Mouse (Mus musculus) splenic B cell, adult 2 months (primary cell): ENCODE results near the gene Zfp652.

Experiments used
- DNase-seq: peaks from one replicate; pipeline ENCODE4 v3.0.0-alpha.2; 2011; ENCODE audit warnings: low read depth, low spot score
- H3K27me3 ChIP-seq: 2 replicates; pipeline ENCODE4 v1.6.1; 2012; ENCODE audit warnings: mild to moderate bottlenecking, low read length, moderate library complexity, mixed read lengths; ENCODE audit not compliant: control insufficient read depth, poor library complexity, insufficient read depth, severe bottlenecking
- H3K36me3 ChIP-seq: 2 replicates; pipeline ENCODE4 v1.6.1; 2012; ENCODE audit warnings: mild to moderate bottlenecking, low read length, moderate library complexity, mixed read lengths; ENCODE audit not compliant: control insufficient read depth, poor library complexity, insufficient read depth, severe bottlenecking

The Zfp652 gene

DNA sequence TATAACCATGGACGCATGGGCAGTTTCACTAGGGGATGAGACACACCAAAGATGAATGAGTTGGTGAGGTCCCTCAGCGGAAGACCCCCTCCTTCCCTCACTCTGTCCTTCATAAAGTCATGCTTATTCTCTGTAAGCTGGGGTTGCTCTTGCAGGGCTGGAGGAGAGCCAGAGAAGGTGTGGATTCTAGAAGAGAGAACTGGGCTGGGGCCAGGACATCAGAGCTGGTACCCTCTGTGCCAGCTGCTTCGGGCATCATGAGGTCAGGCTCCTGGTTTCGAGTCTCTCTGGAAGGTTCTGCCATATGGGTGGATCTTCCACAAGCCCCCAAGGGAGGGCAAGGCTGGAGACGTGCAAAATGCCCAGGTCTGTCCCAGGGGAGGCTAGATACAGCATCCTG, 13.9 kb upstream of the Zfp652 start:
- no peak for DNase-seq
- Histone ChIP-seq H3K27me3 (no peaks in the 10 kb centered on the region), H3K36me3 (no peaks in the 10 kb centered on the region; the same call in 1 of the 2 replicates)

DNA sequence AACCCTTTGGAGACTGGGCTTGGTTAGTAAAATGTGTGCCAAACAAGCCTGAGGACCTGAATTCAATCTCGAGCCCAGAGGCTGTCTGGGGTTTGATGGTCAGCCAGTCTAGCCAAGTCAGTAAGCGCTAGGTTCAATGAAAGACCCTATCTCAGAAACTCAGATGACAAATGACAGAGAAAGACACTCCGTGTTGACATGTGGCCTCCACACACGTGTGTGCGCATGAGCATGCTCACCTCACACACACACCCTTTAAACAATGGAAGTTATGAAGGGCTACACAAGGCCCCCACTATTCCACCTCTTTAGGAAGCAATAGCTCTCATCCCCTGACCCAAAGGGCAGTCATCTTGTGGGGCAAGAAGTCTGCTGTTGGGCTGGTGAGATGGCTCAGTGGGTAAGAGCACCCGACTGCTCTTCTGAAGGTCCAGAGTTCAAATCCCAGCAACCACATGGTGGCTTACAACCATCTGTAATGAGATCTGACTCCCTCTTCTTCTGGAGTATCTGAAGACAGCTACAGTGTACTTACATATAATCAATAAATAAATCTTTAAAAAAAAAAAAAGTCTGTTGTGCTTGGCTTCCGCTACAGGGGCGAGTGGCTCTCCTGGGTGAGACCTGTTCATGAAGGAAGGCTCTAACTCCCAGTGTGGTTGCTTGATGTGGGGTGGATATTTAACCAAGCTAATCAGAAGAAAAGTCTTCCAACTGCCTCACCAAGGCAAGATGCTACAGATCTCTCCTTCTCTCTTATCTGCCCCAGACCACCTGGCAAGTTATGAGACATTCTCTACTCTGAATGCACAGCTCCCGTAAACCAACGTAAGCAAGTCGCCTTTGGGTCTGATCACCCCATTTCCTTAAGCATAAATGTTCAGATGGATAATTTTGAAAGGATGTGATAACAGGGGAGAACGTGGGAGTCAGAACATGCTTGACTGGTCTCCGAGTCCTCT, 11.4 kb upstream of the Zfp652 start:
- Histone ChIP-seq H3K27me3 (no peaks in the 10 kb centered on the region), H3K36me3 (no peaks in the 10 kb centered on the region; the same call in 1 of the 2 replicates)
- no peak for DNase-seq

DNA sequence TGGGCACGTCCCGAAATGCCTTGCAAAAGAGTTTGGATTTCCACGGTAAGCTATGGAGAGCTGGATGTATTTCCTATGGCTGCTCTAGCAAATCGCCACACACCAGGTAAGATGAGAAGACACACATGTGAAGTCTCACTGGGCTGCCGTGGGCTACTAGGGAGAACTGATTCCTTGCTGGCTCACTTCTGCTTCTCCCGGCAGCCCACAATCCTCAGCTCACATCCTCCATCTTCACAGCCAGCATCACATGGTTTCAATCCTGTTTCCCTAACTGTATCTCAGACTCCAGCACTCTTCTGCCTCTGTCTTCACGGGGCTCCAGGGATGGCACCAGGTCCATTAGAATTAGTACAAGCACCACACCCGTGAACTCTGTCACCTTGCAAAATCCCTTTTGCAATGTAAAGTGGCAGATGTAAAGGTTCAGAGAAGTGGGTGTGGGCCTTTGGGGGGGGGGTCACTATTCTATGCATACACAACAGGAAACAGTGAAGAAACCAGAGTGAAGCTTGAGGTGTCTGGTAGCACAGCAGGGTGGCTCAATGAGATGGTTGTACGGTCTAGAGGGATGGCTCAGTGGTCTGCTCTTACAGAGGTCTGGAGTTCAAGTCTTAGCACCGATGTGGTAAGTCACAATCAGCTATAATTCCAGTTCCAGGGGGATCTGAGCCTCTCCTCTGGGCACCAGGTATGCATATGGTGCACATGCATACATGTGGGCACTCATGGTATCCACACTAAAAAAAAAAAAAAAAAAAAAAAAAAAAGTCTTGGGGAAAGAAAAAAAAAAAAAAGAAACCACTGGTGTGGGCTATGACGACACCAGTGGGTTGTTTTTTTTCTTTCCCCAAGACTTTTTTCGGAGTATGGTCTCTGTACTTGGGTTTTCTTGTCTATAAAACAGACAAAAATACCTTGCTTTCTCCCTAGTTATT, 8.2 kb upstream of the Zfp652 start:
- no peak for DNase-seq
- no peaks in the 10 kb centered on the region; the same call in 1 of the 2 replicates for H3K36me3 ChIP-seq

DNA sequence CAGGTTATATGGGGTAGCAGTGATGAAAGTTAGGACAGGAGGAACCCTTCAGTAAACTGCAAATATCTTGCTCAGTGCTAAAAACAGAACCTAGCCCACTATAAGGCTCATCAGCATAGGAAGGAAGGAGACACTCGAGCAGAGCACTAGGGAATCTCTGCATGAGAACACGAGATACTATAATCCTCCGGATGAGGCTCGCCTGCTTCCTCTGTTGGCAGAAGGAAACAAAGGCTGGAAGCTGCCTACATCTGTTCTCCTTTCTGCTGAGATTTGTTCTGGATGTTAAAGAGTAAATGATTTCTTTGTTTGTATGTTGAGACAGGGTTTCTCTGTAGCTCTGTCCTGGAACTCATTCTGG, 7.5 kb upstream of the Zfp652 start:
- no peak for DNase-seq

More for the DNA sequence above, 8.2 kb upstream of the Zfp652 start:
- no peaks in the 10 kb centered on the region for H3K27me3 ChIP-seq

DNA sequence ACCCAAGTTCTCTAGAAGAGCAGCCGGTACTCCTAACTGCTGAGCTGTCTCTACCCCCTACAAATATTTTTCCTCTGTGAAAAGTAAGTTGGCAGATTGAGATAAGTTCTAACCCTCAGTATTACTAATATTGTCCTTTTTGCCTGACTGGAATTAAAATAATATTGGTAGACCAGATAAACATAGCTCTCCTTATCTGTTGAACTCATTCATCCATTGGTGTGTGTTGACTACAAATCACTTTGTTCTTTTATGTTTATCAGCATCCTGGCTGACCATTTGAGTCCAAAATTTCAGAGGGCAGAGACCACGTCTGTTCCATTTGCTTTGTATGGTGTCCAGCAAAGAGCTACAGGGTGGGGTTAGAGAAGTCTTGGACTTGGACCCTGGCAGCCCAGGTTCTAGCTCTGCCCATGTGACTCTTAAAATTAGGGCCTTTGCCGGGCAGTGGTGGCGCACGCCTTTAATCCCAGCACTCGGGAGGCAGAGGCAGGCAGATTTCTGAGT, 2.9 kb upstream of the Zfp652 start:
- Histone ChIP-seq H3K27me3 (no peaks in the 10 kb centered on the region), H3K36me3 (no peaks in the 10 kb centered on the region)
- DNase-seq = no peak

More for the DNA sequence above, 7.5 kb upstream of the Zfp652 start:
- Histone ChIP-seq H3K27me3 (no peaks in the 10 kb centered on the region), H3K36me3 (no peaks in the 10 kb centered on the region; the same call in 1 of the 2 replicates)

DNA sequence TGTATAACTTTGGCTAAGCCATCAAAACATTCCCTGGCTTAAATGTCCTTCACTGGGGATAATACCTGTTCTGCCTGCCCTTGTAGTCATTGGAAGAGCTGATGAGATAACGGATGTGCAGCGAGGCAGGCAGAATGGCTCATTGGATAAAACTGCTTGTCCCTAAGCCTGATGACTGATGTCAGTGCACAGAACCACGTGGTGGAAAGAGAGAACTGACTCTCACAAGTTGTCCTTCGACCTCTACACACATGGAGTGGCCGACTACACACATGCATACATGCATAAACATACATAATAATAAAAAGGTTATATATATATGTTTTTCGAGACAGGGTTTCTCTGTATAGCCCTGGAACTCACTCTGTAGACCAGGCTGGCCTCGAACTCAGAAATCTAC, 2.0 kb upstream of the Zfp652 start:
- Histone ChIP-seq H3K36me3 (no peaks in the 10 kb centered on the region), H3K27me3 (no peaks in the 10 kb centered on the region)
- no peak for DNase-seq

DNA sequence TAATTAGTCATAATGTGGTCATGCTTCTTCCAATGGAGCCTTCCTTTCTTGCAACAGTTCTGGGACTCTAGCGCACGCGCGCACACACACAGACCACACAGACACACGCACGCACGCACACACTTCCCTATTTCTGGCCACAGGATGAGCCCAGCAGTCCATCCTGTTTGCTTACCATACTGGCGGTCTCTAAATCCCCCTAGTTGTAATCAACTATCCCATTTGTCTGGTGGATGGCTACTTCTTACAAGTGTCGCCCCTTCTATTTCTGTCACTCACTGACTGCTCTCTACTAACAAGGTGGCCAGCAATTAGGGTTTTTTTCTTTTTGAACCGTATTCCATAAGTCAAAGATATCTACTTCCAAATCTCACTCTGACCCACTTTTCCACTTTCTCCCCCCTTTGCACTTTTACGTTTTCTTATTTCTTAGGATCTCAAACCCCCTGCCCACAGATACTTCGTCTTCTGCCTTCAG, 349 bp upstream of the Zfp652 start:
- DNase-seq = peak; percentile 76
- no peaks in the 10 kb centered on the region for H3K36me3 ChIP-seq
- H3K27me3 ChIP-seq = no peaks in the 10 kb centered on the region

DNA sequence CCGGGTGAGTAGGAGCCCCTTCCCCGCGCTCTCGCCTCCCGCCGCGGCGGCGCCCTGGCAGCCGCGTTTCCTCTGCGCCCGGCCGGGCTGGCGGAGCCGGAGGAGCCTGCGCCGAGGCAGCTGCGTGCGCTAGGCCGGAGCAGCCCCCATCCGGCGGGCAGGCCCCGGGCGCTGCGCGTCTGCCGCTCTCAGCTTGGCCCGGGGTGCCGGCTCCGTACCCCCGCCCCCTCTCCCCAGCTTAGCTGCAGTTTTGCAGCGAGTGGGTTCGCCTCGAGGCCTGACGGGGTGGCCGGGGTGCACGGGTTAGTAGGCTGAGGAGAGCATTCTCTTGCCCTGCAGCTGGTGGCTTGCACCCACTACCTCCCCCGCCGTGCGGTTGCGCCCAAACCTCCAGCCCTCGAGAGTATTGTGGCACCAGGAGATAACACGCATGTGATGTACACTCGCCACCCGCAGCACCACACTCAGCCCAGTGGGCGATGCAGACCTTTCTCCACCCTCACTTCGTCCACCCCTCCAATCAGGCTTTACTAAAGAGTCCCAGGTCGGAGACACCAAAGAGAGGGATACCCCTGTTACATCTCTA, 845 bp downstream of the Zfp652 start:
- DNase-seq = peak; percentile 62
- no peaks in the 10 kb centered on the region for H3K27me3 ChIP-seq
- no peaks in the 10 kb centered on the region for H3K36me3 ChIP-seq

DNA sequence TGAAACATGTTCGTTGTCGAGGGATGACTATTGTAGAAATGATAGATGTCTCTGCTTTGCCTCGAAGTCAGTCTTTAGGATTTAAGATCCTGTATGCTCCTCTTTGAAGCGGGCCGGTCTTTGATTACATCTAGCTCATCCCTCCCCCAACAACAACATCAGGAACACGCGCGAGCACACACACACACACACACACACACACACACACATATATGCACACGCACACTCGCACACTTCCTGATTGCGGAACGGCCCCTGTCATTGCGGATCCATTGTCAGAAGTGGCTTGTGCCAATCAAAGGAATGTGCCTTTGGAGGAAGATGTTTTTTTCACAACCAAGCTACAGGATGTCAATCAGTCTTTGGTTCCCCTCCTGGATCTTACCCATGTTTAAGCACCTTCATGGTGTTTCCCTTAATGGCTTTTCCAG, 1.4 kb downstream of the Zfp652 start:
- DNase-seq = peak; percentile 43
- H3K27me3 ChIP-seq = no peaks in the 10 kb centered on the region

DNA sequence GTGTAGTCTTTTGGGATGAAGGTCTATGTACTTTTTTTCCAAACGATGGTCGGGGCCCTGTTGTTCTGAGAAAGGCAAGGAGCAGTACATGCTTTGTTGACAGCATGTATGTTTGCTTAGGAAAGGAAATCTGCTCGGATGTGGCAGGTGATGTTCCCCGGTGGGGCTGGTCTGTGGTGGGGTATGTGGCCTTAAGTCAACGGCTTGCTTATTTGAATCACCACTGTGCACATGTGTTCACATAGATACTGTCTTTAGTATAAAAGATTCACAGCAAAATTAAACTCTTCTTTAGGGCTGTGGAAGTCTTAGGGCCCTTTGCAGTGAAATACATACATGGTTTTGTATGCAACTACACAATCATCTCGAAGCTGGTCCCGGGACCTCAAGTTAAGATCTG, 1.9 kb downstream of the Zfp652 start:
- H3K36me3 ChIP-seq = no peaks in the 10 kb centered on the region
- no peaks in the 10 kb centered on the region for H3K27me3 ChIP-seq
- no peak for DNase-seq

More for the DNA sequence above, 1.4 kb downstream of the Zfp652 start:
- no peaks in the 10 kb centered on the region for H3K36me3 ChIP-seq

DNA sequence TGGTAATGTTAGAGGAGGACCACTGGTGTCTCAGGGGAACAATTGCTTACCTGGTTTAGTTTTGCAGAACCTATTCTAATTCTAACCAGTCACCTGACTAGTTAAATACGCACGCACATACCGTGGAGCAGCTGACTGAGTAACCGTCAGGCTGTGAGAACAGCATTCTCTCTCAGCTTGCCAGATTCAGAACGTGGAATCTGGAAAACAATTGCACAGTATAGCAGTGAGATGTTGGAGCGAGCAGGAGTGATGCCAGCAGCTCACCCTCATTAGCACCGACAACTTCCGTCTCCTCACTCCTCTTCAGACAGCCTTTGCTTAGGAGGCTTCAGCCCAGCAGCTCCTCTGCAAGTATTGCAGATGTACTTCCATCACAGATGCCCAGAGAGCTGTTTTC, 3.7 kb downstream of the Zfp652 start:
- Histone ChIP-seq H3K27me3 (no peaks in the 10 kb centered on the region), H3K36me3 (no peaks in the 10 kb centered on the region)
- no peak for DNase-seq

DNA sequence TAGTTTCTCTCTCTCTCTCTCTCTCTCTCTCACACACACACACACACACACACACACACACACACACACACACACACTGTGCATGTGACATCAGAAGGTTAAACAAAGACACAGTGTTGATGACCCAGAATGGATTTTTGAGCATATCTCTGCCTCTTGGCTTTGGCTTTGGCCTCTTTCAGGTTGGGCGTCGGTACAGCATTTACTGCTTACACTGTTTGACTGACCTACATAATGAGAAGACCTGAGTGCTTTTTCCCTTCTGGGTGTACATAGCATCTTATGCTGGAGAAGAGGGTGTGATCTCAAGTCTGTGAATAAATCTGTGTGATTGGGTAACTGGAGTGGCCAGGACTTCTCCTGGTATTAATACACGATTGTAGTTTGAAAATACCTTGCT, 6.9 kb downstream of the Zfp652 start:
- DNase-seq = no peak
- no peaks in the 10 kb centered on the region for H3K36me3 ChIP-seq
- H3K27me3 ChIP-seq = no peaks in the 10 kb centered on the region

DNA sequence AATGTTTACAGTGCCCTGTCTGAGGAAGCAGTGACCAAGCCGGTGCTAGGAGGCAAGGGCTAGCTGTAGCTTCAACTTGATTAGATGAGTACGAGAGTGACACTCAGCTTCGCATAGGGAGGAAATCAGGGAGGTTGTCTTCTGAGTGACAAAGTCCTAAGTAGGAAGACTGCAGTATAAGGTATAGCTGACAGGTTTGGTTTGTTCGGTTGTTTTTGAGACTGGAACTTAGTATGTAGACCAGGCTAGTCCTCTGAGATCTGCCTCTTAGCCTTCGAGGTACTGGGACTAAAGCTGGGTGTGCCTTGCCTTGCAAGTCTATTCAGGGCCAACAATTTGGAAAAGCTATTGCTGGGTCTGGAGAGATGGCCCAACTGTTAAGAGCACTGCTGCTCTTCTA, 10.8 kb downstream of the Zfp652 start, which contains the start of gene B130006D01Rik:
Gene B130006D01Rik, plus strand, starts transcription at position 301 of the 400 bp plus-strand sequence.
- H3K27me3 ChIP-seq = no peaks in the 10 kb centered on the region
- no peak for DNase-seq
- no peaks in the 10 kb centered on the region for H3K36me3 ChIP-seq

DNA sequence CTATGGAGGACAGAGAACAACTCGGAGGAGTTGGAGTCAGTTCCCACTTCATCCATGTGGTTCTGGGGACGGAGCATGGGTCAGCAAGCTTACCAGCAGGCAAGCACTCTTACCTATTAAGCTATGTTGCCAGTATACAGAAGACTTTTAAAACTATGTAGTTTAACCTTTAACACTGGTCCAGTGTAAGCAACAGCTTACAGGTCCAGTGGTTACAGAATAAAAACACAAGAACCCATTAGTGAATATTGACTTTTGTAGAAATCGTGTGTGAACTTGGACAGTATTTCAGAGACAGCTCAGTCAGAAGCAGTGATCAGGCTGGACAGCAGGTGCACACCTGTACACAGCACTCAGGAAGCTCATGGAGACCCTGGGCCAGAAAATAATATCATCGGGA, 12.0 kb downstream of the Zfp652 start:
- no peak for DNase-seq
- Histone ChIP-seq H3K36me3 (no peaks in the 10 kb centered on the region), H3K27me3 (no peaks in the 10 kb centered on the region)
